Mouse (Mus musculus): ENCODE results near the gene Tmem97. TPM values are rescaled to one million over a fixed set of nuclear protein-coding genes. Genes with fewer than 3 reads are reported as not detected.

Tmem97 gene
- polyA plus RNA-seq, 1 experiment from 2014 or later: 182 TPM

DNA sequence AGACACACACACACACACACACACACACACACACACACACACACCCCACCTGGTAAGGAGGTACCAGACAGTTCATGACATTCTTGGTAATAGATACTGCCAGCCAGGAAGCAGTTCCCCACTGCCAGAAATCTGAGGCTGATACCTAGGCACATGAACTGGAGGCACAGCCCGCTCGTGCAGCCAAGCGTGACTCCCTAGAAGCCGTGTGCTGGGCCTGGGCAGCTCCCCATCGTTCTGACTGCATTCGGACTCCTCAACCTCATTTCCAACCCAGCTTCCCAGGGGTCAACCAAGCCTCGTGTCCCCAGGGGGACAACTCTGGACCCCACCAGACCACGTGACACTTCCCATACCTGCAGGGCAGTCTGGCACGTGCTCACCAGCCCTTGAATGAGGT, 21.9 kb downstream of the Tmem97 start:
- H3K36me3 ChIP-seq: peaks cover 42% of the 10 kb centered on the region
- H3K4me3 ChIP-seq (replicated peaks): no peak overlapping the region
- no peak overlapping the region for H3K4me2 ChIP-seq (replicated peaks)
- WGBS: 88% methylated on average over 9 of the region's 9 CpGs
- no peak overlapping the region for H3K9ac ChIP-seq
- H3K27ac ChIP-seq: no peak overlapping the region
- no peaks in the 10 kb centered on the region for H3K27me3 ChIP-seq (replicated peaks)
- no peaks in the 10 kb centered on the region for H3K4me1 ChIP-seq (replicated peaks)
- H3K9me3 ChIP-seq: no peaks in the 10 kb centered on the region
- ATAC-seq: no peak

DNA sequence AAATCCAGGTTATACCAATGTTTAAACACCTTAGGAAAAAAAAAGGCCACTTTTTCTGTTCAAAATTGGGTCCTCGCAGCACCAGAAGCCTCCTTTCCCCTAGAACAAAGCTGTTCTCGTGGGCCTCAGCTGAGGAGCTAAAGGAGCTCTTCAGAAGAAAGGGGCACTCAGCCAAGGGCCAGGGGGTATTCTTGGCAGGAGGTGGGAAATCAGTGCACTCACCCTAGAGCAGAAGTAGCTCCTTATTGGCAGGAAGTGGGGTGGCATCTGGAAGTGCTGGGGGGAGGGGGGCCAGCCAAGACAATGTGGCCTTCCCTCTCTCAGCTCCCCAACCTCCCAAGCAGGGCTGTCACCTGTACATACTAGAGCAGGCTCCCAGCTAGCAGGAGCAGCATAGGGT, 25.7 kb downstream of the Tmem97 start:
- Histone ChIP-seq H3K27me3 (replicated peaks) (no peaks in the 10 kb centered on the region), H3K9ac (no peak overlapping the region), H3K4me3 (replicated peaks) (no peak overlapping the region), H3K27ac (no peak overlapping the region), H3K9me3 (no peaks in the 10 kb centered on the region), H3K4me1 (replicated peaks) (no peaks in the 10 kb centered on the region), H3K4me2 (replicated peaks) (no peak overlapping the region), H3K36me3 (peaks cover 70% of the 10 kb centered on the region)
- no peak for ATAC-seq
- WGBS: 75% methylated on average over 2 of the region's 2 CpGs

DNA sequence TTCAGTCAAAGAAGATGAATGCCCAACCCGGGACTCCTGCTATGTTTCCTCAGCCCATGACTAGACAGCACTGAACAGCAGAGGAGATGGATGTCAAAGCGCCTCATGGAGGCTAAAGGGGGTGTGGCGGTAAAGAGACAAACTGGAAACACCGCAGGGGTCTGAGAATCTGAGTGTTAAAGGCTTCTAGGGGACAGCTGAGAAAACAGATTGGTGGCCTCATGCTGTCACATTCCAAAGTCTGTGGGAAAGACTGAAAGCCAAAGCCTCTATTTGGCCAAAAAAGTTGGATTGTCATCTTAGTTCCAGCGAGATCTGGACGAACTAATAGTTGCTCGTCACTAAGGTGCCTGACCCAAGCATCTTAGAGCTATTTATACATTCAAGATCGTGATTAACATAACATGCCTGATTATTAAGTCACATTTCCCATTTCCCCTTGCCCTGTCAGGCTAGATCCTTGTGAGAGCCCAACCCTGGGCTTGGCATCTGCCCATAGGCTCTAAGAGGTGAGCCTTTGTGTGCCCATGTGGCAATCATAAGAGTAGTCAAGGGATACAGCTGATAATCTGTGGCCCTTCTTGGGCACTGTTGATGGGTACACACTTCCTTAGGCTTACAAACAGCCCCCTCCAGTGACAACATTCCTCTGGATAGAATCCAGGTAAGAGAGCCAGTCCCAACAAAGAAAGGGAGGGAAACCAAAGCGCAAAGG, 27.2 kb downstream of the Tmem97 start:
- Histone ChIP-seq H3K36me3 (peaks cover 75% of the 10 kb centered on the region), H3K9me3 (no peaks in the 10 kb centered on the region), H3K4me3 (replicated peaks) (no peak overlapping the region), H3K4me1 (replicated peaks) (no peaks in the 10 kb centered on the region), H3K4me2 (replicated peaks) (no peak overlapping the region), H3K9ac (no peak overlapping the region), H3K27me3 (replicated peaks) (no peaks in the 10 kb centered on the region), H3K27ac (no peak overlapping the region)
- WGBS: 87% methylated on average over 9 of the region's 9 CpGs
- ATAC-seq: no peak

DNA sequence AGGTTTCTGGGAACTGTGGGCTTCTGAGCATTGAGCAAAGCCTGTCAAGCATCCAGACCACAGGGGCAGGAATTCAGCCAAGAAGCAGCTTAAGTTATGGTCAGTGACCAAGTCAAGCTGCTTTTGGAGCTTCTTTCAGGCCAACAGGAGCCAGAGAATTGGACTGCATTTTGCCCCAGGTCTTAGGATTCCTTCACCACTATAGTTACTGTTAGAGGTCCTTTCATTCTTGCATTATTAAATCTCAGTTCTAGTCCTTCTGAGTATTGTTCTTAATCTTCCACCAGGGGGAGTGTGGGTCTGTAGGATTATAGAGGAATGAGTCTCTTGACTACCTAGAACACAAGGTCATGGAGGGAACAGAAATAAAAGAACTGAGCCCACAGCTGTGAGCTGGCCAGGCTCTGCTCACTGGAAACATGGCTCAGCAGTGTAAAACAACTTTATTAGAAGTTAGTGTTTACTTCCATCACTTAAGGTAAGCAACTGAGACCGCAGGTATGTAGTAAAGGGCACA, 28.0 kb downstream of the Tmem97 start:
- no peak overlapping the region for H3K4me2 ChIP-seq (replicated peaks)
- H3K9ac ChIP-seq: no peak overlapping the region
- WGBS: 79% methylated on average over 1 of the region's 1 CpGs
- peaks cover 73% of the 10 kb centered on the region for H3K36me3 ChIP-seq
- no peak for ATAC-seq
- no peaks in the 10 kb centered on the region for H3K4me1 ChIP-seq (replicated peaks)
- H3K27ac ChIP-seq: no peak overlapping the region
- H3K4me3 ChIP-seq (replicated peaks): no peak overlapping the region
- no peaks in the 10 kb centered on the region for H3K9me3 ChIP-seq
- no peaks in the 10 kb centered on the region for H3K27me3 ChIP-seq (replicated peaks)

DNA sequence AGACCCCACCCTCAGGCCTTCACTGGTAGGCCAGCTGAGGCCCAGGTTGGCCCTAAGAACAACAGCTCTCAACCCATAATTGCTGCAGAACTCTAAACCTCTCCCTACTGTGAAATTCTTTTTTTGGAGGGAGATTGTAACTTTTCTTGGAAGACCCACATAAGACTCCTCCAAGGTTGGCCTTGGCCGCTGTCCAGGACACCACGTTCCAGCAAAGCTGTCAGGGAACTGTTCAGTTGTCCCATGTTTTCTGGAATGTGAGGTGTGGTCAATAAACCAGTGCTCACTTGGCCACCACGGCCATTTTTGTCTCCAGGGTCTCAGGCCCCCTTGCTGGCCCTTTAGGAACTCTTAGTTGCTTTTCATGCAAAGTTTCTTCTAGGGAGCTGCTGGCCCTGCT, 28.7 kb downstream of the Tmem97 start:
- H3K9me3 ChIP-seq: no peaks in the 10 kb centered on the region
- H3K4me3 ChIP-seq (replicated peaks): no peak overlapping the region
- H3K9ac ChIP-seq: no peak overlapping the region
- no peaks in the 10 kb centered on the region for H3K27me3 ChIP-seq (replicated peaks)
- H3K36me3 ChIP-seq: peaks cover 71% of the 10 kb centered on the region
- 85% methylated on average over 3 of the region's 3 CpGs for WGBS
- H3K4me2 ChIP-seq (replicated peaks): no peak overlapping the region
- no peak for ATAC-seq
- H3K27ac ChIP-seq: no peak overlapping the region
- H3K4me1 ChIP-seq (replicated peaks): no peaks in the 10 kb centered on the region

DNA sequence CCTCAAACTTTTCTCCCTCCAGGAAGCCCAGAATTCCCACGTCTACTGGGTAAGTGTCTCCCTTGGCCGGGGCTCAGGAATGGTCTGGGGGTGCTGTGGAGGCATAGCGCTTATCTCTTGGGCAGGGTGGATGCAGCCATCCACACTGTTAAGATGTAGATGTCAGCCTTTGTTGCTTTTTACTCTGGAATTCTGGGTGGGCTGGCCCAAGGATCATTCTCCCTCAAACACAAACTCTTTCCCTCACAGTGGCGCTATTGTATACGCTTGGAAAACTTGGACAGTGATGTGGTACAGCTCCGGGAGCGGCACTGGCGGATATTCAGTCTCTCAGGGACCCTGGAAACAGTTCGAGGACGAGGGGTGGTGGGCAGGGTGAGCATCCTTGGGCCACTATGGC, 31.6 kb downstream of the Tmem97 start:
- Histone ChIP-seq H3K27ac (no peak overlapping the region), H3K4me3 (replicated peaks) (no peak overlapping the region), H3K9me3 (no peaks in the 10 kb centered on the region), H3K4me2 (replicated peaks) (no peak overlapping the region), H3K4me1 (replicated peaks) (no peaks in the 10 kb centered on the region), H3K9ac (no peak overlapping the region), H3K27me3 (replicated peaks) (no peaks in the 10 kb centered on the region), H3K36me3 (peaks cover 76% of the 10 kb centered on the region)
- no peak for ATAC-seq
- whole genome bisulfite sequencing: 89% methylated on average over 10 of the region's 10 CpGs

DNA sequence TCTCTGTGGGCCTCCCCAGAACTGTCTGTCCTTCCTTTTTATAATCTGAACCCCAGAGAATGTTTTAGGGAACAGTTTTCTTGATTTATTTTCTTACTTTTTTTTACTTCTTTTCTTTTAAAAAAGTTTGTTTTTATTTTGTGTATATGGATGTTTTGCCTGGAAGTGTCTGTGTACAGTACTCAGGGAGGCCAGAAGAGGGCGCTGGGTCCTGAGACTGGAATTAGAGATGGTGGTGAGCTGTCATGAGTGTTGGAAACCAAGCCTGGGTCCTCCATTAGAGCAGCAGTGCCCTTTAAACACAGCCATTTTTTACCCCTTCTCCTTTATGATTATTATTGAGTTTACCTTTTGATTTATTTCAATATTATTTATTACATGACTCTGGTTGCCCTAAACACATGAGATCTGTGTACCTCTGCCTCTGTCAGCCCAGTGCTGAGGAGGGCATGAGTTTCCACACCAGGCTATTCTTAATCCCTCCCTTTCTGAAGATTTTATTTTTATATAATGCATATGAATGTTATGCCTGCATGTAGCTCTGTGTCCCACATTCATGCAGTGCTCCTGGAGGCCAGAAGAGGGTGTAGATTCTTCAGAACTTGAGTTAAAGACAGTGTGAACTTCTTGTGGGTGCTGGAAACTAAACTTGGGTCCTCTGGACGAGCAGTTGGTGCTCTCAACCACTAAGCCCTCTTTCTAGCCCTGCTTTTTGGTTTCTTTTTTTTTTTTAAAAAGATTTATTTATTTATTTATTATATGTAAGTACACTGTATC, 34.8 kb downstream of the Tmem97 start:
- Histone ChIP-seq H3K27me3 (replicated peaks) (no peaks in the 10 kb centered on the region), H3K9me3 (no peaks in the 10 kb centered on the region), H3K27ac (no peak overlapping the region), H3K9ac (no peak overlapping the region), H3K4me1 (replicated peaks) (peaks cover 12% of the 10 kb centered on the region), H3K4me2 (replicated peaks) (no peak overlapping the region), H3K4me3 (replicated peaks) (no peak overlapping the region), H3K36me3 (peaks cover 46% of the 10 kb centered on the region)
- 67% methylated on average over 2 of the region's 2 CpGs for WGBS
- ATAC-seq: no peak

DNA sequence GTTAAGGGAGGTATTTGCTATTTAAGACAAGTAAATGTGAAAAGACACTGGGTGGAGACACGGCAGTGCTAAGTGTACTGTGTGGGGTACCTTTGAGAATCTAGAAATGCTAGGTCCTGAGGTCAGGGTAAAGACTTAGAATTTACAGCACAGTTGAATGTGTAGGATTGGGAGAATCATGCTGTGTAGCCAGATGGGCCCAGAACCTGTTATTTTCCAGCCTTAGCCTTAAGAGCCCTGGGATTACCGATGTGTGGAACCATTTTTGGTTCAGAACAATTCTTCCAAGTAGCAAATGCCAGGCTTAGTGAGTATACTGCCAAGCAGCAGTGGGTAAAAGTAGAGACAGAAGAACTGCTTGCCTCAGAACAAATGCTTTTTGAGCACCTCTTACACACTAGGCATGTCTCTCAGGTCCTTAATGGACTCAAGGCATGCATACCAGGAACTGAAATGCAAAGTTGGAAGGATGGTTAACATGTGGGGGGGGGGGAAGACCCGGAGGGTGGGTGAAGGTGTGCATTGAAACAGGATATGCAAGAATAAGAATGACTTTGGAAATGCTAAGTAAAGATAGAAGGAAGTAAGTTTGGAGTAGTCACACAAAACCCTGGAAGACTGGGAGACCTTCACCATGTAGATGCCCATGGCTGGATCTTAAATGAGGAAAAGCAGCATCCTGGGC, 37.3 kb downstream of the Tmem97 start:
- ATAC-seq: no peak
- H3K27me3 ChIP-seq (replicated peaks): no peaks in the 10 kb centered on the region
- H3K4me2 ChIP-seq (replicated peaks): peak overlapping the region; percentile 86
- H3K27ac ChIP-seq: no peak overlapping the region
- H3K4me3 ChIP-seq (replicated peaks): peak overlapping the region; percentile 70
- H3K36me3 ChIP-seq: peaks cover 34% of the 10 kb centered on the region
- 75% methylated on average over 3 of the region's 3 CpGs for WGBS
- H3K4me1 ChIP-seq (replicated peaks): peaks cover 12% of the 10 kb centered on the region
- peak overlapping the region; percentile 89; the same call in 1 of the 2 replicates for H3K9ac ChIP-seq
- H3K9me3 ChIP-seq: no peaks in the 10 kb centered on the region

DNA sequence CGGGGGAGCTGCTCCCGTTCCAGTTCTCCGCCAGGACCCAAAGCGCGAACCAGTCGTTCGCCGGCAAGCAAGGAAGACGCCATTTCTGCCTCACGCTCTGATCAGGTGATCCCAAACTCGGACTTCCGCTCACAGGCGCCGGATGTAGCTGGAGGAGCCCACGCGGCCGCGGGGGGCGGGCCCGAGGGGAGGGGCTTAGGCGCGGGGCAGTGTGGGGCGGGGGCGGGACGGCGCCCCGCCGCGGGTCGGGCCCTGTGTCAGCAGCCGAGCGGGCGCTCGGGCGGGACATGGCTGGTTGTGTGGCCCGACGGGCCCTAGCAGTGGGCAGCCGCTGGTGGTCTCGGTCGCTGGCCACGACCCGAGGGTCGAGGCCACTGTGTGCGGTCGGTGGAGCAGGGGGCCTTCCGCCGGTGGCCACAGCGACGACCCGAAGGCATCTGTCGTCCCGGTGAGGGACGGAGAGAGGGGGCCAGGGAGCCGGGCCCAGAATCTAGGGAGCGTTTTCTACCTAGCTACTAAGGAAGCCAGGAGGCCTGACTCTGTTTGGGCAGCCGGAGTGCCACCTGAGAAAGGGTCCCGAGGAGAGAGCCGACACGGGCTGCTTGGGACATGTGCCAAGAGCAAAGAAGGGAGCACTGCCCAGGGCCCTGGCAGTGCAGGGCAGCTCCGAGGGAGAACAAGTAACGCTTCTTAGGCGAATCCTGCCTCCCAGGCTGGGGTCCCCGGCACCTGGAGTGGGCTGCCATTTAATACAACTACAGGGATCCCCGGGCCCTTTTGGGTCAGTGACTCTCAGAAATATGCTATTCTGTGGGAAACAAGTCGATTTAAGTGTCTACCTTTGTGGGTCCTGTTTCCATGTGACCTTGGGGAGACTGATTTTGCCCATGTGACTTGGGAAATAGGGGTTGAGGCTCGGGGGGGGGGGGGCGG, 38.3 kb downstream of the Tmem97 start, which contains the start of the genes Tmem199 and Poldip2:
Gene Tmem199 (minus strand): TSS at position 148 of the 933 bp plus-strand sequence.
Gene Poldip2 (plus strand): TSS at position 169 of the 933 bp plus-strand sequence.
- Histone ChIP-seq H3K27ac (peak within 1 kb of the TSS; percentile 68), H3K4me1 (replicated peaks) (peaks cover 12% of the 10 kb centered on the region), H3K9me3 (no peaks in the 10 kb centered on the region), H3K9ac (peak within 1 kb of the TSS; percentile 89), H3K36me3 (peaks cover 32% of the 10 kb centered on the region), H3K4me3 (replicated peaks) (peak within 1 kb of the TSS; percentile 70), H3K4me2 (replicated peaks) (peak within 1 kb of the TSS; percentile 86), H3K27me3 (replicated peaks) (no peaks in the 10 kb centered on the region)
- ATAC-seq: peak; percentile 99
- WGBS: under 1% methylated on average over 54 of the region's 67 CpGs

DNA sequence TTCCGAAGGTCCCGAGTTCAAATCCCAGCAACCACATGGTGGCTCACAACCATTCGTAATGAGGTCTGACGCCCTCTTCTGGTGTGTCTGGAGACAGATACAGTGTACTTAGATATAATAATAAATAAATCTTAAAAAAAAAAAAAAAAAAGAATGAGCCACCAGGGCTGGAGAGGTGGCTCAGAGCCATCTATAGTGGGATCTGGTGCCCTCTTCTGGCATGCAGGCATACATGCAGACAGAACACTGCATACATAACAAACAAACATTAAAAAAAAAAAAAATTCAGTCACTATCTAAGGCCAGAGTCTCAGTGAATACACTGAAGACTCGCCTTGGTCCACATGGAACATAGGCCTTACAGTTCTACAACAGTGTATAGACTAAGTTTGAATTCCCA, 41.4 kb downstream of the Tmem97 start:
- H3K36me3 ChIP-seq: peaks cover 11% of the 10 kb centered on the region; the same call in 1 of the 2 replicates
- 77% methylated on average over 5 of the region's 5 CpGs for WGBS
- no peak for ATAC-seq

DNA sequence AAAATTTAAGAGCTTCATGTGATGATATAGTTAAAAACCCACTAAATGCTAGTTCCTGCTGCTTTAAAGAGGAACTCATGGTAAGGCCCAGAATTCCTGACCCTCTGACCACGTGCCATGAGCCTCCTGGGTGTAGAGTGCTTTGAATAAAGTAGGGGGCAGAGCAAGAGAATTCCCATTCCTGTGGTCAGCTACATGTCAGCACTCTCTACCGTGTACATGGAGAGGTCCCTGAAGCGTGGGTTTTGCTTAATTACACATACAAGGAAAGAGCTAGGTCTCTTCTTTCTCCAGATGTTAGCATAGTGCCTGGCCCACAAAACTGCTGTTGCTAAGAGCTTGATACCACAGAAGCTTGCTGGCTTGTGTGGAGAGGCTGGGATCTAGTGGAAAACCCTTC, 45.1 kb downstream of the Tmem97 start:
- H3K4me1 ChIP-seq (replicated peaks): 0 out of 2 replicates have a peak, but pooled peaks cover 3% of the 10 kb centered on the region
- no peak overlapping the region for H3K4me2 ChIP-seq (replicated peaks)
- H3K4me3 ChIP-seq (replicated peaks): no peak overlapping the region
- no peaks in the 10 kb centered on the region for H3K9me3 ChIP-seq
- ATAC-seq: no peak
- H3K27ac ChIP-seq: no peak overlapping the region
- H3K9ac ChIP-seq: no peak overlapping the region
- H3K36me3 ChIP-seq: peaks cover 11% of the 10 kb centered on the region; the same call in 1 of the 2 replicates
- WGBS: 77% methylated on average over 3 of the region's 3 CpGs
- no peaks in the 10 kb centered on the region; the same call in 1 of the 2 replicates for H3K27me3 ChIP-seq (replicated peaks)

More for the DNA sequence above, 41.4 kb downstream of the Tmem97 start:
- H3K9me3 ChIP-seq: no peaks in the 10 kb centered on the region
- no peak overlapping the region for H3K9ac ChIP-seq
- H3K4me2 ChIP-seq (replicated peaks): no peak overlapping the region
- peaks cover 12% of the 10 kb centered on the region for H3K4me1 ChIP-seq (replicated peaks)
- no peaks in the 10 kb centered on the region for H3K27me3 ChIP-seq (replicated peaks)
- no peak overlapping the region for H3K4me3 ChIP-seq (replicated peaks)
- no peak overlapping the region for H3K27ac ChIP-seq

Data from intestine, embryonic 15.5 days (tissue).